Mouse (Mus musculus) B cell, adult 67 days (primary cell): Measurements from ENCODE around the gene Ccdc7b. TPM values are rescaled to one million over a fixed set of nuclear protein-coding genes. Genes with fewer than 3 reads are reported as not detected.

Experiments used
- total RNA-seq, 2 experiments: library from RNA; stranded (reverse); gene quantifications; 4 replicates each; pipeline ENCODE4 v1.2.4; 2023

The Ccdc7b gene
- total RNA-seq, result not detected

DNA sequence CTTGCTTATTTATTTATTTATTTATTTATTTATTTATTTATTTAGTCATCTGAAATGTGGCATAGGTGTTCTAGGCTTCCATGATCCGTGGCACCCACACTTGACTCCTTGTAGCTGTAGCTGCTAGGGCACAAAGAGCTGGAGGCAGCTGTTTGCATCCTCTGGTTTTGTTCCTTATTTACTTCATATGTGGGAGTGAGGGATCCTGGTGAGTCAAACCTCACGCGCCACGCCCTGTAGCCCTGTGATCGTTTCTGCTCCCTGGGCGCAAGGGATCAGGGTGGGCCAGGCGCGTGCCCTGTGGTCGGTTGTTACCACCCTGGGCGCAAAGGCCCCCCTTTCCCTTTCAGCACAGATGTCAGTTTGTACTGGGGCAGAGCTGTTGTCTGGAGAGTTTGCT is at the start of gene Ccdc7b:
Gene Ccdc7b, plus strand, starts transcription at position 301 of the 400 bp plus-strand sequence.

DNA sequence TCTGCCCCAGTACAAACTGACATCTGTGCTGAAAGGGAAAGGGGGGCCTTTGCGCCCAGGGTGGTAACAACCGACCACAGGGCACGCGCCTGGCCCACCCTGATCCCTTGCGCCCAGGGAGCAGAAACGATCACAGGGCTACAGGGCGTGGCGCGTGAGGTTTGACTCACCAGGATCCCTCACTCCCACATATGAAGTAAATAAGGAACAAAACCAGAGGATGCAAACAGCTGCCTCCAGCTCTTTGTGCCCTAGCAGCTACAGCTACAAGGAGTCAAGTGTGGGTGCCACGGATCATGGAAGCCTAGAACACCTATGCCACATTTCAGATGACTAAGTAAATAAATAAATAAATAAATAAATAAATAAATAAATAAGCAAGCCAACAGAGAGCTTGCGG is 1.5 kb upstream of the Ccdc7b start, which contains the start of gene Ccdc7a:
Gene Ccdc7a, minus strand, starts transcription at position 101 of the 400 bp plus-strand sequence.

DNA sequence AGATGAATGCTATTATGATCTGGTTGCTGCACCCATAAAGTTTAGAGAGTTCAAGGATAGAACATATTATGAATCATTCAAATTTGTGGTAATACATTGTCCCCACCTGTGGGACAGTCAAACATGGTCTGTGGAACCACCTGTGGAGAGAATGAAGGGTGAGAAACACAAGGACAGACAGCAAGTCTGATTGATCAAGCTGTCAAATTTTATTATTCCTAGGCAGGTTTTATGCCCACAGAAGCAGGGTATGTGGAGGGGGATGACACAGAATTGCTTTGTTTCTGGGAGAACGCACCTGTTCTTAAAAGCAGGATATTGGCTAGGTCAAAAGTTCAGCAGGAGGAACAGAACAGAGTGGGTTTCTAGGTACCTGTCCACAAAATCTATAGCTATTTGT is 64.6 kb downstream of the Ccdc7b start, which contains the start of gene Gm10999:
Gene Gm10999, minus strand, starts transcription at position 101 of the 400 bp plus-strand sequence.

Other genes with a start within 250 kb of the Ccdc7b start
- gene Ccdc7a, start 1.6 kb upstream of the Ccdc7b start, total RNA-seq, result not detected
- gene Gm10999, start 64.5 kb downstream of the Ccdc7b start, total RNA-seq, result not detected
- 10 to 100 TPM in 1 of 2 experiments, 1 to 10 TPM in 1; 9.5 to 15.1 TPM for gene 2610044O15Rik8, start 167.3 kb downstream of the Ccdc7b start, total RNA-seq